Mouse (Mus musculus): Measurements from ENCODE around the gene 4930402H24Rik. TPM values are rescaled to one million over a fixed set of nuclear protein-coding genes. Genes with fewer than 3 reads are reported as not detected.
A peak's percentile ranks its signal among the peaks of the same experiment; 100 is the strongest.
"Not testable (repeated sequence)": the region's sequence is repeated elsewhere in the genome, so short reads cannot be mapped to it uniquely, and the experiment has no call there.

4930402H24Rik gene
- total RNA-seq, 1 experiment from 2014 or later = 9.4 TPM

GRCm38 (mm10) chr2:130829496-130829895 lies 76.7 kb downstream of the 4930402H24Rik start:
- no peak for ATAC-seq (replicated peaks in 1 of 2; ENCODE audit: insufficient read depth in 1 of 2, low FRiP score in 2 of 2, low TSS enrichment in 1 of 2, low read depth in 1 of 2, poor library complexity in 2 of 2, severe bottlenecking in 2 of 2)

- no peak for ATAC-seq (replicated peaks in 1 of 2; ENCODE audit: insufficient read depth in 1 of 2, low FRiP score in 2 of 2, low TSS enrichment in 1 of 2, low read depth in 1 of 2, poor library complexity in 2 of 2, severe bottlenecking in 2 of 2)
Measured at GRCm38 (mm10) chr2:130828668-130829067, 77.5 kb downstream of the 4930402H24Rik start.

DNA sequence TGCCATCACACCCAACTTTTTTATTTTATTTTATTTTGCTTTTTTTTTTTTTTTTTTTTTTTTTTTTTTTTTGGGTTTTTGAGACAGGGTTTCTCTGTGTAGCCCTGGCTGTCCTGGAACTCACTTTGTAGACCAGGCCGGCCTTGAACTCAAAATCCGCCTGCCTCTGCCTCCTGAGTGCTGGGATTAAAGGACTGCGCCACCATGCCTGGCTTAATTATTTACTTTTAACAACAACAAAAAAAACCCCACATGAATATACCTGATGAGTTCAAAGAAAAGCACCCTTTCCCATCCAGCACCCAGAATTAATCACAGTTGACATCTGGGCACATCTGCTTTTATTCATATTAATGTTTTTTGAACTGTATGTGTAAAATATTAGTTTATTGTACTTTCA lies 78.1 kb downstream of the 4930402H24Rik start:
- ATAC-seq (replicated peaks in 1 of 2; ENCODE audit: insufficient read depth in 1 of 2, low FRiP score in 2 of 2, low TSS enrichment in 1 of 2, low read depth in 1 of 2, poor library complexity in 2 of 2, severe bottlenecking in 2 of 2) = not testable (repeated sequence)

DNA sequence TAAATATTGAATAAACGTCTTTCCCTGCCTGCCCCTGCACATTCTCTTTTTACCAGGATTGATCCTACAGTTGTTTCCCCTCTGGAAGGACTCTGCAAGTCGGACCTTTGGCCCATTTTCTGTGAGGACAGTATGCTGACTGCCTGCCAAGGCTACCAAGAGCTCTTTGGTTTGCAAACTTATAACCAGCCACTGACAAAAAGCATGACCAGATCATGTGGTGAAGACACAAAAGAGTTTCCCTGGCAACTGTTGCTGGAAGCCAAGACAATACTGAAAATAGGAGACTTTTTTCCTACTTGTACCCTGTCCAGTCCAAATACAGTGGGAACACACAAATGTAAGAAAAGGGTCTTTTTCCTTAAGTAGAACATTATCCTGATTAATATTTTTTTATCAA lies 78.8 kb downstream of the 4930402H24Rik start:
- no peak for ATAC-seq (replicated peaks in 1 of 2; ENCODE audit: insufficient read depth in 1 of 2, low FRiP score in 2 of 2, low TSS enrichment in 1 of 2, low read depth in 1 of 2, poor library complexity in 2 of 2, severe bottlenecking in 2 of 2)

DNA sequence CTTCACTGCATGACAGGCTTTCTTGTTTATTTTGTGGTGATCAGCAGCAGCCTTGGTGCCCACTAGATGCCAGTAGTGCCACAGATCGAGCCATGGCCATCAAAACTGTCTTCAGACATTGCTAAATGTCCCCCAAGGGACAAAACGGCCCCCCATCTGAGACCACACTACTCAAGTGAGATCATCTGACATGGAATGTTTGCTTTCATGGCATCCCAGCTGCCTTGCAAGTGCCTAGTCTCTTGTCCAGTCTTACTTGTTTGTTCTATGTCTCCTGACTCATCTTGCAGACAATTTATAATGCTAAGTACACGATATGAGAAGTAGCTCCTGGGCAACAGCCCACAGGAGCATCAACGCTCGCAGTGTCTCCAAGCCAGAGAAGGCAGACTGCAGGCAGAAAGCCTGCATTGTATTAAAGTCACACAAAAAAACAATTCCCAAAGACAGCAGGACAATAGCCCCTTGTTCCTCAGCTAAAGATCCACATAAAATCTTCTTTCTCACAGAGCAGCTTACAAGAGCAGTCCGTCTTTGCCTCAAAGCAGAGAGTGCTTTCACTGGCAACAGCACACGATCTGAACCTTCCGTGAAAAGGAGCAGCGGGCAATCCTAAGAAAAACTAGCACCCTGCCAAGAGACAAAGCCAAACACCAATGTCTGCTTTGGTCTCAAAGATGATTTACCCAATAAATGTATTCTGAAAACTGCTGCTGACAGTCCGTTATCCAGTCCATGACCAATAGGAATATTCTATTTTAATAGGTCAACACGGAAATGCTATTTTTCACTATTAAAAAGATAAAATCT lies 87.2 kb downstream of the 4930402H24Rik start:
- ATAC-seq (replicated peaks in 1 of 2; ENCODE audit: insufficient read depth in 1 of 2, low FRiP score in 2 of 2, low TSS enrichment in 1 of 2, low read depth in 1 of 2, poor library complexity in 2 of 2, severe bottlenecking in 2 of 2) = no peak

DNA sequence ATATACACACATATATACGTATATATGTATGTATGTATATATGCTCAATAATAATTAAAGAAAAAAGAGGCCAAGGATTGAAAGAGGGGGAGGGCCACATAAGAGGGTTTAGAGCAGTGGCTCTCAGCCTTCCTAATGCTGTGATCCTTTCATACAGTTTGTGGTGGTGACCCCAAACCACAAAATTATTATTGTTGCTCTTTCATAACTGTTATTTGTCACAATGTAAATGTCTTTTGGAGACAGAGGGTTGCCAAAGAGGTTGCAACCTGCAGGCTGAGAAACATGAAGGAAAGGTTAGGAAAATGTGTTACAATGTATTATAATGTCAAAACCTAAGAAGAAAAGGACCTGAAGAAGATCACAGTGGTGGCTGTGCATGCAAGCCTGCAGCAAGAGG lies 88.3 kb downstream of the 4930402H24Rik start:
- ATAC-seq (replicated peaks in 1 of 2; ENCODE audit: insufficient read depth in 1 of 2, low FRiP score in 2 of 2, low TSS enrichment in 1 of 2, low read depth in 1 of 2, poor library complexity in 2 of 2, severe bottlenecking in 2 of 2) = no peak

DNA sequence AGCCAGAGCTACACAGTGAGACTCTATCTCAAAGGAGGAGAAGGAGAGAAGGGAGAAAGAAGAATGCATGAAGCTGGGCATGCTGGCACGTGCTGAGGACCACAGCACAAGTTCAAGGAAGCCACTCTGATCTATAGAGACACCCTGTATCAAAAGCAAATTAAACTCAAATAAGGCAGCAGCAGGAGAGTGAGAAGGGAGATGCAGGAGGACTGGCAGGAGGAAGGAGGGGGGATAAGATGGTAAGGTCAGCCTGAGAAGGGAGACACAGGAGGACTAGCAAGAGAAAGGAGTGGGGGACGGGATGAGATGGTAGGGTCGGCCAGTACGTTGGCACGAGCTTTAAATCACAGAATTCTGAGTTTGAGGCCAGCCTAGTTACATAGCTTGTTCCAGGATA lies 90.0 kb downstream of the 4930402H24Rik start:
- no peak for ATAC-seq (replicated peaks in 1 of 2; ENCODE audit: insufficient read depth in 1 of 2, low FRiP score in 2 of 2, low TSS enrichment in 1 of 2, low read depth in 1 of 2, poor library complexity in 2 of 2, severe bottlenecking in 2 of 2)

- no peak for ATAC-seq (replicated peaks in 1 of 2; ENCODE audit: insufficient read depth in 1 of 2, low FRiP score in 2 of 2, low TSS enrichment in 1 of 2, low read depth in 1 of 2, poor library complexity in 2 of 2, severe bottlenecking in 2 of 2)
Measured at GRCm38 (mm10) chr2:130814492-130814891, 91.7 kb downstream of the 4930402H24Rik start.

DNA sequence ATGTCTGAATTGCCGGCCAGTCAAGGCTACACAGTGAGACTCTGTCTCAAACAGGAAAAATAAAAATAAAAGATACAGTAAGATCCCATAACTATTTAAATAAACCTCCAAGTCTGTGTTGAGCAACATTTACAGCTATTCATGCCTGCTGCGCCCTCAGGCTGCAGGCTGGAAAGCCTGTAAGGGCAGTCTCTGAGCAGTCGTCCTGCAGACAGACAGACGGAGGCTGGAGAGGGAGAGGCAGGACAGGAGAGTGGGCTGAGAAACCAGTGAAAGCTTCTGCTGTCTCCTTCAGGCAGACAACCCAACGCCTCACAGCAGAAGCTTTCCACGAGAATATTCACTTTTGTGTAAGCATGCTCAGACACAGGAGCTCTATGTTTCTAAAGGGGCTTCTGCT lies 92.5 kb downstream of the 4930402H24Rik start:
- ATAC-seq (replicated peaks in 1 of 2; ENCODE audit: insufficient read depth in 1 of 2, low FRiP score in 2 of 2, low TSS enrichment in 1 of 2, low read depth in 1 of 2, poor library complexity in 2 of 2, severe bottlenecking in 2 of 2) = no peak

GRCm38 (mm10) chr2:130812487-130812886 lies 93.7 kb downstream of the 4930402H24Rik start:
- no peak for ATAC-seq (replicated peaks in 1 of 2; ENCODE audit: insufficient read depth in 1 of 2, low FRiP score in 2 of 2, low TSS enrichment in 1 of 2, low read depth in 1 of 2, poor library complexity in 2 of 2, severe bottlenecking in 2 of 2)

GRCm38 (mm10) chr2:130805146-130805545 lies 101.1 kb downstream of the 4930402H24Rik start:
- no peak for ATAC-seq (replicated peaks in 1 of 2; ENCODE audit: insufficient read depth in 1 of 2, low FRiP score in 2 of 2, low TSS enrichment in 1 of 2, low read depth in 1 of 2, poor library complexity in 2 of 2, severe bottlenecking in 2 of 2)

GRCm38 (mm10) chr2:130803706-130804105 lies 102.5 kb downstream of the 4930402H24Rik start:
- ATAC-seq (replicated peaks in 1 of 2; ENCODE audit: insufficient read depth in 1 of 2, low FRiP score in 2 of 2, low TSS enrichment in 1 of 2, low read depth in 1 of 2, poor library complexity in 2 of 2, severe bottlenecking in 2 of 2) = no peak

GRCm38 (mm10) chr2:130795731-130796130 lies 110.5 kb downstream of the 4930402H24Rik start:
- ATAC-seq (replicated peaks in 1 of 2; ENCODE audit: insufficient read depth in 1 of 2, low FRiP score in 2 of 2, low TSS enrichment in 1 of 2, low read depth in 1 of 2, poor library complexity in 2 of 2, severe bottlenecking in 2 of 2) = no peak

GRCm38 (mm10) chr2:130791722-130792121 lies 114.5 kb downstream of the 4930402H24Rik start:
- no peak for ATAC-seq (replicated peaks in 1 of 2; ENCODE audit: insufficient read depth in 1 of 2, low FRiP score in 2 of 2, low TSS enrichment in 1 of 2, low read depth in 1 of 2, poor library complexity in 2 of 2, severe bottlenecking in 2 of 2)

GRCm38 (mm10) chr2:130789642-130790041 lies 116.6 kb downstream of the 4930402H24Rik start:
- ATAC-seq (replicated peaks in 1 of 2; ENCODE audit: insufficient read depth in 1 of 2, low FRiP score in 2 of 2, low TSS enrichment in 1 of 2, low read depth in 1 of 2, poor library complexity in 2 of 2, severe bottlenecking in 2 of 2) = no peak

- no peak for ATAC-seq (replicated peaks in 1 of 2; ENCODE audit: insufficient read depth in 1 of 2, low FRiP score in 2 of 2, low TSS enrichment in 1 of 2, low read depth in 1 of 2, poor library complexity in 2 of 2, severe bottlenecking in 2 of 2)
Measured at GRCm38 (mm10) chr2:130789039-130789438, 117.2 kb downstream of the 4930402H24Rik start.

DNA sequence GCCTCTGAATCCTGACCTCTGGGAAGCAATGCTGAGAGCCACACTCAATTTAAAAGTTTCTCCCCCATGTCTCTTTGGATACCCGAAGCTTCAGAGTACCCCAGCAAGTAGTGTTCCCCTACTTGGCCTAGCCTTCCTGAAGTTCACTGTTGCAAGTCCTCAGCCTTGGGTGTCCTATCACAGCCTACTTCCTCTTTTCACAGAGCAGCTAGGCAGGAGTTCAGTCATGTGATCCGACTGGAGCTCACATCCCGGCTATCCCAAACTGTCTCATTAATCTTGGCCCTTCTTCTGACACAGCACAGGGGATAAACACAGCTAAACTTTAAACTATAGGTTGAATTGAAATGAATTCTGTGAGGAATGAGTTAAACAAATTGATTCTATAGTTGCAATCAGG lies 121.3 kb downstream of the 4930402H24Rik start:
- peak in 1 of 2 experiments; percentile 42; a peak in 1 of 4 replicates for ATAC-seq (replicated peaks in 1 of 2; ENCODE audit: insufficient read depth in 1 of 2, low FRiP score in 2 of 2, low TSS enrichment in 1 of 2, low read depth in 1 of 2, poor library complexity in 2 of 2, severe bottlenecking in 2 of 2)

DNA sequence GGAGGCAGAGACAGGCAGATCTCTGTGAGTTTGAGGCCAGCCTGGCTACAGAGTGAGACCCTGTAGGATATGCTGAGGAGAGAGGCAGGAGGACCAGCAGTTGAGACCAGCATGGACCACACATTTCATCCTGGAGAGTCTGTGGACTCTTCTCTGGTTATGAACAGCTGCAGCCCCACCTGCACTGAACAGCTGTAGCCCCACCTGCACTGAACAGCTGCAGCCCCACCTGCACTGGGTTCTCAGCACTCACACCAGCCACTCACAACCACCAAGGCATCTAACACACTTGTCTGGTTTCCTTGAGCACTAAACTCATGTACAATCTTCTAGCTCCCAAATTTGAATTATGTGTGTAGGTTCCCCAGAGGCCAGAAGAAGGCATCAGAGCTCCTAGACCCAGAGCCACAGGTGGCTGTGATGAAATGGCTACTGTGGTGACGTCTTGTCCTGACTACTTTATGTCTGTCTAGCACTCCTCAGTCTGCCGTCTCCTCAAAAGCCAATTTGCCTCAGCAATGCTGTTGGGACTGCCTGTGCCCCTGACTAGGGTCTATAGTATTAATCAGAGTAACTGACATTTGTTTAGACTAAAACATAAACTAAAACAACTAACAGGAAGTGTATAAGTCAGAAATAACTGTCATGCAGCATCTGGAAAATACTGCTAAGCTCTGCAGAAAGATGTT lies 125.4 kb downstream of the 4930402H24Rik start:
- ATAC-seq (replicated peaks in 1 of 2; ENCODE audit: insufficient read depth in 1 of 2, low FRiP score in 2 of 2, low TSS enrichment in 1 of 2, low read depth in 1 of 2, poor library complexity in 2 of 2, severe bottlenecking in 2 of 2) = no peak

Data from hematopoietic stem cell, adult 5-6 weeks (primary cell).